Mouse (Mus musculus): ENCODE results near the gene Cd83. TPM values are rescaled to one million over a fixed set of nuclear protein-coding genes. Genes with fewer than 3 reads are reported as not detected.

Gene Cd83
- total and polyA plus RNA-seq, 2 experiments from 2014 or later: 2.3 to 4.4 TPM

DNA sequence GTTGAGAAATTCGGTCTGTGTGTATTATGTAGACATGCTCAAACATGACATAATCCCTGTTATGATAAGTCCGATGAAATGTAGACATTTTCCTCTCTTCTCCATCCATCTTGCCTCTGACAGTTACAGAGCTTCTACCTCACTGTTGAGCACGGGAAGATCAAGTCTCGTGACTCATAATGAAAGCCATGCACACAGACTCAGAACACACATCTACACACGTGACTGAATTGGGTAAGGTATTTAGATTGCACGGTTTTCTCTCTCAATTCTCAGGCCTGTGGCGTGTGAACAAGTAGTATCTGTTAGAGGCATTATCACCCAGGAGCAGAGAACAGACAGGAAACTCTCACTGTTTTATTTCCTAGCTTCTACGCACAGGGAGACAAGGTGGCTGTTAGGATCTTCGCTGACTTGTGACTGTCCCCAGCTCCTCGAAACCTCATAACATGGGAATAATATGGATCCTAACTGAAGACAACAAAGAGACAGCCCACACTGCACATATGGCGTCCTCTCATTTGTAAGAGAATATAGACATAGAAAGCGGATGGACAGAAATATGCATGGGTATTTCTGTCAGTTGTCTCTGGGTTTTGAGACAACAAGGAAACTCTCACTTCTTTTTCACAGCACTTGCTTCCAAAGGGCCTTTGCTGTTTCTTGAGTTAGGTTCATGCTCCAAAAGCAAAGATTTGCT is 23.3 kb upstream of the Cd83 start:
- no peak overlapping the region for H3K4me2 ChIP-seq (ENCODE audit: low read depth, low read length)
- no peak overlapping the region for H3K9ac ChIP-seq (replicated peaks; ENCODE audit: low read depth, low read length)
- ATAC-seq (ENCODE audit: insufficient read depth, low read depth) (no peak), DNase-seq (ENCODE audit: low spot score) (no peak)
- 70% methylated on average over 12 of the region's 12 CpGs for WGBS
- TF ChIP-seq CTCF (IDR thresholded peaks at IDR 0.05; ENCODE audit: low read depth): no peak
- no peak for TF ChIP-seq EP300 (IDR thresholded peaks at IDR 0.05; ENCODE audit: low read depth)
- no peak overlapping the region for H3K4me3 ChIP-seq (ENCODE audit: low read depth, low read length)
- no peaks in the 10 kb centered on the region for H3K27me3 ChIP-seq (ENCODE audit: control insufficient read depth, insufficient read depth, low read length)
- H3K36me3 ChIP-seq (replicated peaks; ENCODE audit: control insufficient read depth, insufficient read depth, low read length): no peaks in the 10 kb centered on the region
- no peaks in the 10 kb centered on the region; the same call in 1 of the 2 replicates for H3K4me1 ChIP-seq (ENCODE audit: control insufficient read depth, insufficient read depth)
- H3K9me3 ChIP-seq (replicated peaks; ENCODE audit: control insufficient read depth, low read length): no peaks in the 10 kb centered on the region
- H3K27ac ChIP-seq (ENCODE audit: low read depth): no peak overlapping the region

DNA sequence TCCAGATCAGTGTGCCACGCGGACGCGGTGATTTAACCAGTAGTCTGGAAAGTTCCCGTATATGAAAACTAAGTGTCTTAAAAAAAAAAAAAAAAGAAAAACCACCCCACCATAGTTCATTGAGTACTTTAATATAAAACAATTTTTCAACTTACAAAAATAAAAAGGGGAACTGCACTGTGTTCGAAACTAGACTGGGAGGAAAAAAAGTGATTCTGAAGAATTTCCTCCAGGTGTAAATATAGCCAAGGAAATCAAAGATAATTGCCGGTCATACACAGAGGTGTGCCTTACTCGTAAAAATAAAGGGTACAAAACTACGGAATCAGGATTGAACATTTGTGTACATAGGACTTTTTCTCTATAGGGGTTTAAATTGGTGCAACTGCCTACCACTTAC is 21.7 kb upstream of the Cd83 start:
- DNase-seq (ENCODE audit: low spot score) (no peak), ATAC-seq (ENCODE audit: insufficient read depth, low read depth) (no peak)
- no peak overlapping the region for H3K27ac ChIP-seq (ENCODE audit: low read depth)
- H3K4me2 ChIP-seq (ENCODE audit: low read depth, low read length): no peak overlapping the region
- H3K27me3 ChIP-seq (ENCODE audit: control insufficient read depth, insufficient read depth, low read length): no peaks in the 10 kb centered on the region
- H3K36me3 ChIP-seq (replicated peaks; ENCODE audit: control insufficient read depth, insufficient read depth, low read length): no peaks in the 10 kb centered on the region
- no peak overlapping the region for H3K9ac ChIP-seq (replicated peaks; ENCODE audit: low read depth, low read length)
- 92% methylated on average over 9 of the region's 9 CpGs for WGBS
- H3K9me3 ChIP-seq (replicated peaks; ENCODE audit: control insufficient read depth, low read length): no peaks in the 10 kb centered on the region
- no peak for TF ChIP-seq CTCF (IDR thresholded peaks at IDR 0.05; ENCODE audit: low read depth)
- no peak for TF ChIP-seq EP300 (IDR thresholded peaks at IDR 0.05; ENCODE audit: low read depth)
- H3K4me3 ChIP-seq (ENCODE audit: low read depth, low read length): no peak overlapping the region
- no peaks in the 10 kb centered on the region; the same call in 1 of the 2 replicates for H3K4me1 ChIP-seq (ENCODE audit: control insufficient read depth, insufficient read depth)

DNA sequence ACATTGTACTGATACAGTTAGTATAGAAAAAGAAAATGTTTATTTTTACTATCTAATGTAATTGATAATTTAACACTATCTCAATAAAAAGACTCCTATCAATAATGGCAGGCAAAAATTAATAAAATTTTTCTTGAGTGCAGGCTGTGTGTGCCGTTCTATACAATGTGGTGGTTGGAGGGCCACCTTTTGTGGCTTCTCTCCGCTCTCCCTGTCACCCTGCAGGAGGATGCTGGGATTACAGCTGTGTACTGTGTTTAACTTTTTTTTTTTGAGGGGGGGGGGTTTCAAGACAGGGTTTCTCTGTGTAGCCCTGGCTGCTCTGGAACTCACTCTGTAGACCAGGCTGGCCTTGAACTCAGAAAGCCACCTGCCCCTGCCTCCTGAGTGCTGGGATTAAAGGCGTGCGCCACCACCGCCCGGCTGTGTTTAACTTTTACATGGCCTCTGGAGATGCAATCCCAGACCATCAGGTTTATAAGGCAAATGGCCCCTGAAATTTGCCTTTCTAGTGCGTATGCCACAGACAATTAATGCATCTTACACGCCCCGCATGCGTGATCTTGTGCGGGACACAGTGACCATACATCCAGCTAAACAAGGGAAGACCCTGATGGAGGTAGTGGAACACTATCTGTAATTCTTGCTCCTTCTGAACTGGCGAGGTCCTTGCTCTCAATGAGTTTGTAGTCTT is 21.1 kb upstream of the Cd83 start:
- H3K27me3 ChIP-seq (ENCODE audit: control insufficient read depth, insufficient read depth, low read length): no peaks in the 10 kb centered on the region
- H3K27ac ChIP-seq (ENCODE audit: low read depth): no peak overlapping the region
- 93% methylated on average over 12 of the region's 12 CpGs for WGBS
- ATAC-seq (ENCODE audit: insufficient read depth, low read depth) (no peak), DNase-seq (ENCODE audit: low spot score) (no peak)
- TF ChIP-seq CTCF (IDR thresholded peaks at IDR 0.05; ENCODE audit: low read depth): no peak
- TF ChIP-seq EP300 (IDR thresholded peaks at IDR 0.05; ENCODE audit: low read depth): no peak
- H3K4me2 ChIP-seq (ENCODE audit: low read depth, low read length): no peak overlapping the region
- no peak overlapping the region for H3K4me3 ChIP-seq (ENCODE audit: low read depth, low read length)
- H3K4me1 ChIP-seq (ENCODE audit: control insufficient read depth, insufficient read depth): no peaks in the 10 kb centered on the region; the same call in 1 of the 2 replicates
- no peak overlapping the region for H3K9ac ChIP-seq (replicated peaks; ENCODE audit: low read depth, low read length)
- no peaks in the 10 kb centered on the region for H3K9me3 ChIP-seq (replicated peaks; ENCODE audit: control insufficient read depth, low read length)
- no peaks in the 10 kb centered on the region for H3K36me3 ChIP-seq (replicated peaks; ENCODE audit: control insufficient read depth, insufficient read depth, low read length)

DNA sequence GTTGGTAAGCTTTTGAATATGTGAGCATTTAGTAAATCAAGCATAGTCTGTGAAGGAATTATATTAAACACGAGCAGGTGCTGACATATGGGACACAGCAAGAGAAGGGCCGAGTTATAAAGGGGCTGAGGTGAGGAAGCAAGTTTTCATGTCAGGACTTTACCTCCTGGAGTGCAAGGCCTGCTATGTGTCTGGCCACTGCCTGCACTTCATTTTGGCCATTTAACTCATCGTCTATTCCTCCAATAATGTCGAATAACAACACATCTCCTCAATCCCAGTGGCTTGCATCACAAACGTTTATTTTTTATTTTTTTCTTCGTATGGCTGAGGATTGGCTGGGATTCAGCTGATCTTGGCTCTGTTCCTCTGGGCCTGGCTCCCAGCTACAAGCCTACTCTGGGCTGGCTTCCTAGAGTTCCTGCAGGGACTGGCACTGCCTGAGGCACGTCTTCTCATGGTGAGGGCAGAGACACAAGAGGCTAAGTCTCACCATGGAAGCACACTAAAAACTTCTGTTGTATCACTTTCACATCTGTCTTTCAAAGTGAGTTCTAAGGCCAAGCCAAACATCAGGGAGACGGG is 20.5 kb upstream of the Cd83 start:
- Histone ChIP-seq H3K4me3 (ENCODE audit: low read depth, low read length) (no peak overlapping the region), H3K4me1 (ENCODE audit: control insufficient read depth, insufficient read depth) (no peaks in the 10 kb centered on the region; the same call in 1 of the 2 replicates), H3K27ac (ENCODE audit: low read depth) (no peak overlapping the region), H3K9me3 (replicated peaks; ENCODE audit: control insufficient read depth, low read length) (no peaks in the 10 kb centered on the region), H3K9ac (replicated peaks; ENCODE audit: low read depth, low read length) (no peak overlapping the region), H3K4me2 (ENCODE audit: low read depth, low read length) (no peak overlapping the region), H3K36me3 (replicated peaks; ENCODE audit: control insufficient read depth, insufficient read depth, low read length) (no peaks in the 10 kb centered on the region), H3K27me3 (ENCODE audit: control insufficient read depth, insufficient read depth, low read length) (no peaks in the 10 kb centered on the region)
- WGBS: 35% methylated on average over 8 of the region's 8 CpGs
- DNase-seq (ENCODE audit: low spot score): peak; percentile 25
- no peak for TF ChIP-seq CTCF (IDR thresholded peaks at IDR 0.05; ENCODE audit: low read depth)
- TF ChIP-seq EP300 (IDR thresholded peaks at IDR 0.05; ENCODE audit: low read depth): no peak
- ATAC-seq (ENCODE audit: insufficient read depth, low read depth): peak; percentile 47; the same call in 1 of the 2 replicates

DNA sequence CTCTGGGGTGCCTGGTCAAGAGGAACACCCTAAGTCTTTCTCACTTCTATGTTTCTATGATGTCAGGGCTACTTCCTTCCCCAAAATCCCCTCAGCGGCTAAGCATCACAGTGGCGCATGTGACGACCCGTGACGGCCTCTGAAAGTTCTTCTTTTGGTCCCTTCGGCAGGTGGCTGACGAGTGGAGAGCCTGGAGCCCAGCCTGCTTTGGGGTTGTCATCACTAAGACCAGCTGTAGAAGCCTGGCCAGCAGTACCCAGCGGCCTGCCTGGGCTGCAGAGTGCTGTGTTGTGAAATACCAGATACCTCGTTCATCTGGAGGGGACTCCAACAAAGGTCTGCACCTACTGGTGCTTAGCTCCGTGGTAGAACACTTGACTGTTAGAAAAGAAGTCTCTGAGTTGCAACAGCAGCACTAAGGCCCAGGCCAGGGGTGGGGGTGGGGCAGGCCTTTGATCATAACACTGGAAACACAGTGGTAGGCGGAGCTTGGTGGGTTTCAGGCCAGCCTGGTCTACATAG is 19.2 kb upstream of the Cd83 start:
- Histone ChIP-seq H3K4me1 (ENCODE audit: control insufficient read depth, insufficient read depth) (no peaks in the 10 kb centered on the region; the same call in 1 of the 2 replicates), H3K9me3 (replicated peaks; ENCODE audit: control insufficient read depth, low read length) (no peaks in the 10 kb centered on the region)
- no peak for DNase-seq (ENCODE audit: low spot score)

More for the DNA sequence above, 19.2 kb upstream of the Cd83 start:
- H3K9ac ChIP-seq (replicated peaks; ENCODE audit: low read depth, low read length): no peak overlapping the region
- no peak overlapping the region for H3K4me3 ChIP-seq (ENCODE audit: low read depth, low read length)
- no peak overlapping the region for H3K4me2 ChIP-seq (ENCODE audit: low read depth, low read length)
- no peaks in the 10 kb centered on the region for H3K36me3 ChIP-seq (replicated peaks; ENCODE audit: control insufficient read depth, insufficient read depth, low read length)
- no peak for TF ChIP-seq CTCF (IDR thresholded peaks at IDR 0.05; ENCODE audit: low read depth)
- TF ChIP-seq EP300 (IDR thresholded peaks at IDR 0.05; ENCODE audit: low read depth): no peak
- ATAC-seq (ENCODE audit: insufficient read depth, low read depth): no peak
- no peaks in the 10 kb centered on the region for H3K27me3 ChIP-seq (ENCODE audit: control insufficient read depth, insufficient read depth, low read length)
- WGBS: 57% methylated on average over 11 of the region's 11 CpGs
- H3K27ac ChIP-seq (ENCODE audit: low read depth): no peak overlapping the region

Measured in heart, postnatal 0 days (tissue).